Mouse (Mus musculus) effector memory CD4-positive, alpha-beta T cell, adult 5 months (primary cell): ENCODE results near the gene Cox8c. TPM values are rescaled to one million over a fixed set of nuclear protein-coding genes. Genes with fewer than 3 reads are reported as not detected.

Source experiments
- polyA plus RNA-seq: library from polyadenylated mRNA; unstranded; fragments of 100-300 nt; shearing (Covaris generic); gene quantifications from one replicate; pipeline ENCODE4 v1.2.1, GENCODE M21; 2017

Gene Cox8c
- not detected for polyA plus RNA-seq

DNA sequence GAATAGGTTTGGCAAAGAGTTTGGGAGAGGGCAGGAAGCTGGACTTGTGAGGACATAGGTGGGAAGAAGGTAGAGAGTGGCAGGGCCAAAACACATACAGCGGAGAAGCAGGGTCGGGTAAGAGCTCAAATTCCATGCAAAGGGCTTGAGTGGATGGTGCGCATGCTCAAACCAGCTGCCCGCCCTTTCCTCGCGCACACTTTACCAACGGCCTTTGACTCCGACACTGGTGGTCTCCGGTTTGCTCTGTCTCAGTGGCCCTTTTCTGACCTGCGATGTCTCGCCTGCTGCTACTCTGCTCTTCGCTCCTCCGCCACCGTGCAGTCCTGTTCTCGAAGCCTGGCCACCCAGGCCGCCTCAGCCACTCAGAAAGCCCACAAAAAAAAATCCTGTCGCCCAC is at the start of gene Cox8c:
Gene Cox8c, plus strand, starts transcription at position 226 of the 400 bp plus-strand sequence.

DNA sequence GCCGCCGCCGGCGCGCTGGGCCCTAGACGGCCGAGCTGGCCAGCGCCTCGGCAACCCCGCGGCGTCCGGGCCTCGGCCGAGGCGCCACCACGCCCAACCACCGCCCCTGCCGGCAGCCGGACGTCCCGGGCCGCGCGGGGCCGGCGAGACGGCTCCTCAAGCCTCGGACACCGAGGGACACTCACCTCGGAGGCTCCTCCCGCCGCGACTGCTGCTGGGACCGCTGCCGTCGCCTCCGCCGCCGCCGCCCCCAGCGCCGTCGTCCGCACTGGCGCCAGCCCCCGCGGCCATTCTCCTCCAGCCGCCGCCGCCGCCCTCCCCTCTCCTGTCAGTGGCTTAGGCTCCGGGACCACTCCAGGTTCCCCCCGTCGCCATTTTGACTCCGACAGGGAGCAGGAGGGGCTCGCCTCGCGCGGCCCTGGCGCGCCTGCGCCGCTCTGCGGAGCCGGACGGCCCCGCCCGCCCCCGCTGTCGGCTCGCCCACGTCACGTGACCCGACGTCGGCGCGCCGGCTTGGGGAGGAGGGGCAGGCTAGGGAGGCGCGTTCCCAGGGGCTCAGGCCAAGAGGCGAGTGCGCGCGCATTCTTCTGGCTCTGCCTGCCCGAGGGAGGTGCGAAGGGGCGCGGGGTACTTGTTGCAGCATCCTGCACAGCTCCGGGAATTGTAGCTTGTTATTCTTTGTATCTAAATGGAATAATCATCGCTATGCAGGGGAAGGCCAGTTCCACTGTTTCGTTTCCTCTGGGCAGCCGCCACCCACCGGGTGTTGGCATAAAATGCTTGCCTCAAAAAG is 20.9 kb upstream of the Cox8c start, which contains the start of gene Btbd7:
Gene Btbd7, minus strand, starts transcription at position 441 of the 793 bp plus-strand sequence.

DNA sequence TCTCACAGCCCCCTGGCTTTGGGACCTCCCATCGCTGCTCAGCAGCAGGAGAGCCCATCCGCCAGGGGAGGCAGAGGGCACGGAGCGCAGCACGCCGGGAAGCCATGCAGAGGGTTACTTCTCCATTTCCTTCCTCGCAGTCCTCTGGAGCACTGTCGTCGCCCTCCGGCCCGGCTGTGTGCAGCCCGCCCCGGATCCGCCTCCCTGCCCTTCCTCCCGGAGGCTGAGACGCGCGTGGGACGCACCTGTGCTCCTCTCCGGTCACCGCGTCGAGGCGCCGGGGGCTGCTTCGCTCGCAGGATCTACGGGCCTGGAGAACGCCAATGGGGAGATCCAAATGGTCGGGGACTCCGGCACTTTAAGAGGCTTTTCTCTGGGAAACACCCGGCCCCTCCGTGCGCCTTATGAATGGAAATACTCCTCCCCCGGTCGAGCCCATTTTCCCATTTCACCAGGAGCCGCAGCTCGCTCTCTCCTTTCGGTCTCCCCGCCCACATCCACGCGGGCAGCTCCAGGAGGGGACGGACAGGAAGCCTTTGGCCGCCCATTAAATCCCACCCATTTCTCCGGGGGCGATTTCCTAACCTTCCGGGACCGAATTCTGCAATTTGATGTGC is 49.8 kb downstream of the Cox8c start, which contains the start of gene Unc79:
Gene Unc79, plus strand, starts transcription at position 82 of the 617 bp plus-strand sequence.

Other genes starting within 250 kb of the Cox8c start
- gene Itpk1, start 194.4 kb upstream of the Cox8c start, polyA plus RNA-seq: 56.3 TPM
- 9.8 TPM for gene Moap1, start 155.7 kb upstream of the Cox8c start, polyA plus RNA-seq
- gene Tmem251, start 155.6 kb upstream of the Cox8c start, polyA plus RNA-seq: 20.2 TPM
- gene Gm28051, start 141.6 kb upstream of the Cox8c start, polyA plus RNA-seq: not detected
- 25.7 TPM for gene Gon7, start 141.5 kb upstream of the Cox8c start, polyA plus RNA-seq
- gene Ubr7, start 141.3 kb upstream of the Cox8c start, polyA plus RNA-seq: 18.9 TPM
- 7.0 TPM for gene Gm20604, start 140.6 kb upstream of the Cox8c start, polyA plus RNA-seq
- 35.0 TPM for gene Btbd7, start 20.8 kb upstream of the Cox8c start, polyA plus RNA-seq
- gene Unc79, start 49.5 kb downstream of the Cox8c start, polyA plus RNA-seq: 0.60 TPM